Mouse (Mus musculus): ENCODE measurements around the gene Tgm7. TPM values are rescaled to one million over a fixed set of nuclear protein-coding genes. Genes with fewer than 3 reads are reported as not detected.
A peak's percentile ranks its signal among the peaks of the same experiment; 100 is the strongest.
"Not testable (repeated sequence)": the region's sequence is repeated elsewhere in the genome, so short reads cannot be mapped to it uniquely, and the experiment has no call there.

The Tgm7 gene
- polyA plus RNA-seq, 1 experiment from 2014 or later: not detected

GRCm38 (mm10) chr2:121132822-121133221 lies 23.2 kb upstream of the Tgm7 start:
- H3K9ac ChIP-seq (ENCODE audit: low read depth, low read length): no peak overlapping the region
- ATAC-seq: no peak
- H3K4me2 ChIP-seq (ENCODE audit: low read length): no peak overlapping the region
- H3K9me3 ChIP-seq (ENCODE audit: control insufficient read depth, low read length): no peaks in the 10 kb centered on the region
- no peaks in the 10 kb centered on the region for H3K36me3 ChIP-seq (ENCODE audit: control insufficient read depth, insufficient read depth, low read length)
- no peaks in the 10 kb centered on the region; the same call in 1 of the 2 replicates for H3K4me1 ChIP-seq (ENCODE audit: control insufficient read depth, insufficient read depth, low read depth, low read length)
- H3K27ac ChIP-seq (ENCODE audit: low read depth, low read length): no peak overlapping the region
- no peaks in the 10 kb centered on the region for H3K27me3 ChIP-seq (replicated peaks; ENCODE audit: control insufficient read depth, insufficient read depth, low read length)
- 75% methylated on average over 1 of the region's 1 CpGs for WGBS
- no peak overlapping the region for H3K4me3 ChIP-seq (ENCODE audit: low read length)

- H3K4me3 ChIP-seq (ENCODE audit: low read length): no peak overlapping the region
- H3K36me3 ChIP-seq (ENCODE audit: control insufficient read depth, insufficient read depth, low read length): no peaks in the 10 kb centered on the region
- no peak overlapping the region for H3K9ac ChIP-seq (ENCODE audit: low read depth, low read length)
- ATAC-seq: no peak
- no peaks in the 10 kb centered on the region for H3K9me3 ChIP-seq (ENCODE audit: control insufficient read depth, low read length)
- no peaks in the 10 kb centered on the region for H3K4me1 ChIP-seq (ENCODE audit: control insufficient read depth, insufficient read depth, low read depth, low read length)
- no peaks in the 10 kb centered on the region for H3K27me3 ChIP-seq (replicated peaks; ENCODE audit: control insufficient read depth, insufficient read depth, low read length)
- 72% methylated on average over 9 of the region's 9 CpGs for WGBS
- no peak overlapping the region for H3K4me2 ChIP-seq (ENCODE audit: low read length)
- H3K27ac ChIP-seq (ENCODE audit: low read depth, low read length): no peak overlapping the region
Observed at GRCm38 (mm10) chr2:121128865-121129620, 19.4 kb upstream of the Tgm7 start.

- Histone ChIP-seq H3K27ac (ENCODE audit: low read depth, low read length) (no peak overlapping the region), H3K9ac (ENCODE audit: low read depth, low read length) (no peak overlapping the region), H3K4me2 (ENCODE audit: low read length) (no peak overlapping the region), H3K9me3 (ENCODE audit: control insufficient read depth, low read length) (no peaks in the 10 kb centered on the region), H3K27me3 (replicated peaks; ENCODE audit: control insufficient read depth, insufficient read depth, low read length) (no peaks in the 10 kb centered on the region), H3K4me1 (ENCODE audit: control insufficient read depth, insufficient read depth, low read depth, low read length) (no peaks in the 10 kb centered on the region), H3K36me3 (ENCODE audit: control insufficient read depth, insufficient read depth, low read length) (no peaks in the 10 kb centered on the region), H3K4me3 (ENCODE audit: low read length) (no peak overlapping the region)
- 92% methylated on average over 1 of the region's 1 CpGs for WGBS
- no peak for ATAC-seq
Observed at GRCm38 (mm10) chr2:121127536-121127935, 17.9 kb upstream of the Tgm7 start.

- not testable (repeated sequence) for ATAC-seq; H3K9me3 ChIP-seq (ENCODE audit: control insufficient read depth, low read length)
- 91% methylated on average over 5 of the region's 5 CpGs for WGBS
Observed at GRCm38 (mm10) chr2:121126302-121126701, 16.7 kb upstream of the Tgm7 start.

GRCm38 (mm10) chr2:121119260-121119659 lies 9.7 kb upstream of the Tgm7 start:
- Histone ChIP-seq H3K36me3 (ENCODE audit: control insufficient read depth, insufficient read depth, low read length) (no peaks in the 10 kb centered on the region), H3K4me1 (ENCODE audit: control insufficient read depth, insufficient read depth, low read depth, low read length) (no peaks in the 10 kb centered on the region), H3K27me3 (replicated peaks; ENCODE audit: control insufficient read depth, insufficient read depth, low read length) (no peaks in the 10 kb centered on the region), H3K27ac (ENCODE audit: low read depth, low read length) (no peak overlapping the region), H3K4me2 (ENCODE audit: low read length) (no peak overlapping the region), H3K9ac (ENCODE audit: low read depth, low read length) (no peak overlapping the region), H3K9me3 (ENCODE audit: control insufficient read depth, low read length) (no peaks in the 10 kb centered on the region), H3K4me3 (ENCODE audit: low read length) (no peak overlapping the region)
- ATAC-seq: no peak
- 90% methylated on average over 3 of the region's 3 CpGs for WGBS

More at GRCm38 (mm10) chr2:121126302-121126701, 16.7 kb upstream of the Tgm7 start:
- H3K4me3 ChIP-seq (ENCODE audit: low read length); H3K4me1 ChIP-seq (ENCODE audit: control insufficient read depth, insufficient read depth, low read depth, low read length); H3K27ac ChIP-seq (ENCODE audit: low read depth, low read length); H3K27me3 ChIP-seq (replicated peaks; ENCODE audit: control insufficient read depth, insufficient read depth, low read length); H3K4me2 ChIP-seq (ENCODE audit: low read length); H3K36me3 ChIP-seq (ENCODE audit: control insufficient read depth, insufficient read depth, low read length); H3K9ac ChIP-seq (ENCODE audit: low read depth, low read length): not testable (repeated sequence)

GRCm38 (mm10) chr2:121115418-121115817 lies 5.8 kb upstream of the Tgm7 start:
- no peak overlapping the region for H3K9ac ChIP-seq (ENCODE audit: low read depth, low read length)
- no peaks in the 10 kb centered on the region for H3K36me3 ChIP-seq (ENCODE audit: control insufficient read depth, insufficient read depth, low read length)
- no peaks in the 10 kb centered on the region for H3K9me3 ChIP-seq (ENCODE audit: control insufficient read depth, low read length)
- no peak overlapping the region for H3K4me2 ChIP-seq (ENCODE audit: low read length)
- no peak overlapping the region for H3K4me3 ChIP-seq (ENCODE audit: low read length)
- H3K4me1 ChIP-seq (ENCODE audit: control insufficient read depth, insufficient read depth, low read depth, low read length): no peaks in the 10 kb centered on the region
- H3K27me3 ChIP-seq (replicated peaks; ENCODE audit: control insufficient read depth, insufficient read depth, low read length): no peaks in the 10 kb centered on the region
- H3K27ac ChIP-seq (ENCODE audit: low read depth, low read length): no peak overlapping the region
- ATAC-seq: no peak
- WGBS: 96% methylated on average over 2 of the region's 2 CpGs

- no peaks in the 10 kb centered on the region for H3K36me3 ChIP-seq (ENCODE audit: control insufficient read depth, insufficient read depth, low read length)
- H3K4me2 ChIP-seq (ENCODE audit: low read length): no peak overlapping the region
- ATAC-seq: no peak
- H3K27ac ChIP-seq (ENCODE audit: low read depth, low read length): no peak overlapping the region
- H3K9ac ChIP-seq (ENCODE audit: low read depth, low read length): no peak overlapping the region
- H3K27me3 ChIP-seq (replicated peaks; ENCODE audit: control insufficient read depth, insufficient read depth, low read length): no peaks in the 10 kb centered on the region; the same call in 1 of the 2 replicates
- no peaks in the 10 kb centered on the region for H3K4me1 ChIP-seq (ENCODE audit: control insufficient read depth, insufficient read depth, low read depth, low read length)
- no peaks in the 10 kb centered on the region for H3K9me3 ChIP-seq (ENCODE audit: control insufficient read depth, low read length)
- no peak overlapping the region for H3K4me3 ChIP-seq (ENCODE audit: low read length)
Observed at GRCm38 (mm10) chr2:121105940-121106339, 3.7 kb downstream of the Tgm7 start.

GRCm38 (mm10) chr2:121102051-121102450 lies 7.5 kb downstream of the Tgm7 start:
- H3K36me3 ChIP-seq (ENCODE audit: control insufficient read depth, insufficient read depth, low read length): no peaks in the 10 kb centered on the region
- no peaks in the 10 kb centered on the region for H3K9me3 ChIP-seq (ENCODE audit: control insufficient read depth, low read length)
- no peak overlapping the region for H3K4me2 ChIP-seq (ENCODE audit: low read length)
- no peaks in the 10 kb centered on the region for H3K4me1 ChIP-seq (ENCODE audit: control insufficient read depth, insufficient read depth, low read depth, low read length)
- no peak overlapping the region for H3K4me3 ChIP-seq (ENCODE audit: low read length)
- H3K9ac ChIP-seq (ENCODE audit: low read depth, low read length): no peak overlapping the region
- peak; percentile 81 for ATAC-seq
- H3K27me3 ChIP-seq (replicated peaks; ENCODE audit: control insufficient read depth, insufficient read depth, low read length): no peaks in the 10 kb centered on the region
- WGBS: 24% methylated on average over 9 of the region's 9 CpGs
- no peak overlapping the region for H3K27ac ChIP-seq (ENCODE audit: low read depth, low read length)

- Histone ChIP-seq H3K4me2 (ENCODE audit: low read length) (no peak overlapping the region), H3K9ac (ENCODE audit: low read depth, low read length) (no peak overlapping the region), H3K27ac (ENCODE audit: low read depth, low read length) (no peak overlapping the region), H3K4me3 (ENCODE audit: low read length) (no peak overlapping the region), H3K9me3 (ENCODE audit: control insufficient read depth, low read length) (no peaks in the 10 kb centered on the region), H3K36me3 (ENCODE audit: control insufficient read depth, insufficient read depth, low read length) (no peaks in the 10 kb centered on the region), H3K27me3 (replicated peaks; ENCODE audit: control insufficient read depth, insufficient read depth, low read length) (no peaks in the 10 kb centered on the region), H3K4me1 (ENCODE audit: control insufficient read depth, insufficient read depth, low read depth, low read length) (no peaks in the 10 kb centered on the region)
- no peak for ATAC-seq
- WGBS: 70% methylated on average over 4 of the region's 4 CpGs
Observed at GRCm38 (mm10) chr2:121089751-121090150, 19.8 kb downstream of the Tgm7 start.

Data from hindbrain, embryonic 16.5 days (tissue).